Mouse (Mus musculus) myocyte (in vitro differentiated cells): ENCODE results near the gene Slc30a9.

Source experiments
- CEBPB ChIP-seq: IDR thresholded peaks from 2 replicates; pipeline ENCODE4 v1.6.1; 2011; ENCODE audit warnings: mild to moderate bottlenecking, moderate library complexity; ENCODE audit not compliant: poor library complexity, insufficient read depth, severe bottlenecking
- MAX ChIP-seq: IDR thresholded peaks from one replicate; pipeline ENCODE4 v1.6.1; 2011; ENCODE audit warnings: low read depth, mild to moderate bottlenecking, control low read depth
- MYOD1 ChIP-seq, 3 experiments: IDR thresholded peaks; one replicate each; pipeline ENCODE4 v1.6.1; 2011; ENCODE audit warnings: control low read depth in 2 of 3, low read depth in 2 of 3, mild to moderate bottlenecking in 2 of 3, moderate library complexity in 1 of 3; ENCODE audit not compliant: insufficient read length in 2 of 3, control insufficient read depth in 1 of 3
- MYOG ChIP-seq, 3 experiments: IDR thresholded peaks; one replicate each; pipeline ENCODE4 v1.6.1; 2011; ENCODE audit warnings: control low read depth in 2 of 3, low read depth in 2 of 3, mild to moderate bottlenecking in 2 of 3; ENCODE audit not compliant: insufficient read length in 2 of 3, control insufficient read depth in 1 of 3, insufficient read depth in 1 of 3
- POLR2A ChIP-seq: IDR thresholded peaks from one replicate; pipeline ENCODE4 v1.6.1; 2011; ENCODE audit warnings: low read depth, mild to moderate bottlenecking, control low read depth, moderate library complexity; ENCODE audit not compliant: insufficient read length
- POLR2AphosphoS2 ChIP-seq: IDR thresholded peaks from one replicate; pipeline ENCODE4 v1.6.1; 2011; ENCODE audit warnings: low read depth, control low read depth; ENCODE audit not compliant: insufficient read length
- REST ChIP-seq: IDR thresholded peaks from one replicate; pipeline ENCODE4 v1.6.1; 2011; ENCODE audit warnings: mild to moderate bottlenecking, control low read depth, moderate library complexity; ENCODE audit not compliant: insufficient read depth, insufficient read length
- SRF ChIP-seq: IDR thresholded peaks from one replicate; pipeline ENCODE4 v1.6.1; 2011; ENCODE audit warnings: low read depth; ENCODE audit not compliant: control insufficient read depth, insufficient read length
- TCF12 ChIP-seq: IDR thresholded peaks from one replicate; pipeline ENCODE4 v1.6.1; 2011; ENCODE audit warnings: mild to moderate bottlenecking, control low read depth; ENCODE audit not compliant: poor library complexity, insufficient read depth, severe bottlenecking
- TCF3 ChIP-seq: IDR thresholded peaks from one replicate; pipeline ENCODE4 v1.6.1; 2011; ENCODE audit warnings: low read depth, control low read depth; ENCODE audit not compliant: insufficient read length
- USF1 ChIP-seq: IDR thresholded peaks from one replicate; pipeline ENCODE4 v1.6.1; 2011; ENCODE audit warnings: low read depth, mild to moderate bottlenecking, control low read depth, moderate library complexity

DNA sequence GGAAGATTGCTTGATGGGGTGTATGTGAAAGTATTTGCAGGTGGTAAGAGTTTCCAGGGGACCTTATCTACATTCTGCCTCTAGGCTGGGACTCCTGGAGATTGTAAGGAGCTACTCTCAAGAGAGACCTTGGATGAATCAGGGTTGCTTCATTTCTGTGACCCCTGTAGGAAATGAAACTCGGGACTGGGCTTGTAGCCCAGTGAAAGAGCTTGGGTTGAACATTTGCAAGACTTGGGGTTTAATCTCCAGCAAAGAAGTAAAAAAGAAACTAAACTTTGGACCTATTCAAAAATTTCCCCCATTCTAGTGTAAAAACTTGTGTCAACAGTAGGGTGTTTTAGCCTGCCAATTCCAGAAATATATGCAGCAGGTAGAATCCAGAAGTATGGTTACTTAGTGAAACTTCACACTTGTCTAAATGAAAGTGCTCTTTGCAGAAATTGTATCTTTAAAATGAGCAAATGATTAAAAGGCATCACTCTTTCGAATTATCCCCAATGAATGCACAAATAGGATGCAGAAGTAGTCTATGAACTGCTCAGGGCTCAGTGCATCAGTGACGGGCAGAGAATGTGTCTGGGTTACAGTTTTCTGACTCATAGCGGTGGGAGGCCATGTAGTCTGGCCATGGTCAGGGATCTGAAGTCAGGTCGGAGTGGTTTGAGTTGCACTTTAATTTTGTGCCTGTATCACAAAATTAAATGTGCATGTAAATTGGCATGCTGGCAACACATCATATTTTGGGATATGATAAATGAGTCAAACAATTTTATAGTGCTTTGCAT, 9.5 kb upstream of the Slc30a9 start:
- no peak for TF ChIP-seq MAX
- no peak for TF ChIP-seq POLR2A
- TF ChIP-seq USF1, result no peak
- no peak for TF ChIP-seq MYOG (IDR thresholded peaks at IDR 0.05; ENCODE audit: control insufficient read depth in 1 of 3, insufficient read depth in 1 of 3, insufficient read length in 2 of 3, low read depth in 2 of 3)
- TF ChIP-seq CEBPB, result no peak
- no peak for TF ChIP-seq TCF12
- no peak for TF ChIP-seq REST
- TF ChIP-seq TCF3, result no peak
- TF ChIP-seq MYOD1 (IDR thresholded peaks at IDR 0.05; ENCODE audit: control insufficient read depth in 1 of 3, insufficient read length in 2 of 3, low read depth in 2 of 3), result no peak
- no peak for TF ChIP-seq POLR2AphosphoS2
- no peak for TF ChIP-seq SRF
